Mouse (Mus musculus) ES-Bruce4 (cell line): Measurements from ENCODE around the gene Trim26.

ENCODE experiments used
- CTCF ChIP-seq: IDR thresholded peaks from one replicate; pipeline ENCODE4 v1.8.1; 2011; ENCODE audit warnings: low read depth, low read length
- EP300 ChIP-seq: IDR thresholded peaks from 2 replicates; pipeline ENCODE4 v1.6.1; 2011; ENCODE audit warnings: low read depth, low read length; ENCODE audit not compliant: insufficient read depth
- POLR2A ChIP-seq: IDR thresholded peaks from one replicate; pipeline ENCODE4 v1.8.1; 2011; ENCODE audit warnings: low read length; ENCODE audit not compliant: insufficient read depth

DNA sequence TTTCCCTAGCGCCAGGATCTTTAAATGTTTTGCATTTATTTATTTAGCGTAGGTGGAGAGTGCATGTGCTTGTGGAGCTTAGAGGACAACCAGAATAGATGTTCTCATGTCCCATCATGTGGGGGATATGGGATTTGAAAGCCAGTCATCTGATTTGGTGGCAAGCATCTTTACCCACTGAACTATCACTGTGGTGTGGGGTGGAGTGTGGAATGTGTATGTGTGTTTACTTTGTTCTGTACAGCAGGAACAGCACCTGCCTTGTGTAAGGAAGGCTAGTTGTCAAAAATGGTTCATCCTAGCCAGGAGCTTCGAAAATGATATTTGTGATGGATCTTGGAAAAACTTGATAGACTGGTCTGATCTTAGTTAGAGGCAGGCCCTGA, 514 bp upstream of the Trim26 start:
- TF ChIP-seq POLR2A (no peak), CTCF (no peak), EP300 (no peak)
